Mouse (Mus musculus): ENCODE results near the gene 9930021J03Rik. TPM values are rescaled to one million over a fixed set of nuclear protein-coding genes. Genes with fewer than 3 reads are reported as not detected.
A peak's percentile ranks its signal among the peaks of the same experiment; 100 is the strongest.

9930021J03Rik gene
- 7.1 TPM in 2 replicates for polyA plus RNA-seq (2014; fragmentation: Nextera tagmentation; extraction: Ambion mirVana)

DNA sequence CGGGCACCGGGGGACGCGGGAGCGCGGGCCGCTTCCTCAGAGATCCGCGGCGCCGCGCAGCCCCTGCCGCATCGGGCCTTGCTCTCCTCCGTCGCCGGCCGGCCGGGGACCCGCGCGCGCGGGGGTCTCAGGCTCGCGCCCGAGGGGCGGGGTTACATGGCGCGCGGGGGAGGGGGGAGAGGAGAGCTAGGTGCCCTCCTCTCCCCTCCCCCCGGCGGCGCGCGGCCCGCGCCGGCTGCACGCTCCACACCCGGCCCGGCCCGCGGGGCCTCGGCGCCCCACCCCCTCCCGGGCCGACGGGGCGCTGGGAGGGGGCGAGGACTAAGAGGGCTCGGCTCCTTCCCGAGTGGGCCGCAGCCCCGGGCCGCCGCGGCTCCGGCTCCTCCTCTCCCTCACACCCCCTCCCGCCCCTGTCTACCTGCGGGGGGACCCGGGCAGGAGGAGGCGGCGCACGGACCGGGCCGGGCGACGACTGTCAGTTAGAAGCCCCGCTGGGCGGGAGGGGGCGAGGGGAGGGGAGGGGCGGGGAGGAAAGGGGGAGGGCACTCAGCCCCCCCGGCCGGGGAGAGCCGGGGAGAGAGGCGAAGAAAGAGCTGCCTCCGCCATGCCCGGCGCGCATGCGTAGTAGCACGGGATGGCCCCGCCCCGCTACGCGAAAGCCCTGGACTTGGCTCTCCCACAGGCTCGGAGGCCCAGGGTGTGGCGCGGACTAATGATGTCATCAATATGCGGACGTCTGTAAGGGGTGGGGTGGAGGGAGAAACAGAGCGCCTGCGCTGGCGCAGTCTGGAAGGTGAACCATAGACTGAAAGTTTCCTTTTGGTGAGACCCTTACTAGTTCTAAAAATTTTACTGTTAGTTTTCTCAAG, at the start of gene 9930021J03Rik:
Gene 9930021J03Rik, minus strand, starts transcription at position 73 of the 869 bp plus-strand sequence.
- no peaks in the 10 kb centered on the region for H3K27me3 ChIP-seq (ENCODE audit: insufficient read depth, low read length)
- H3K9ac ChIP-seq = peak within 1 kb of the TSS; percentile 86
- no peaks in the 10 kb centered on the region for H3K9me3 ChIP-seq (ENCODE audit: low read depth, low read length)
- H3K4me3 ChIP-seq (ENCODE audit: low read depth, low read length) = peak within 1 kb of the TSS; percentile 87
- ATAC-seq (ENCODE audit: insufficient read depth) = peak; percentile 92
- no peak for TF ChIP-seq CTCF (IDR thresholded peaks at IDR 0.05; ENCODE audit: low read depth)
- peaks cover 6% of the 10 kb centered on the region for H3K4me1 ChIP-seq (ENCODE audit: insufficient read depth)
- H3K4me2 ChIP-seq = peak within 1 kb of the TSS; percentile 82
- peak; percentile 100 for DNase-seq
- under 1% methylated on average over 44 of the region's 95 CpGs for WGBS
- peak within 1 kb of the TSS; percentile 90 for H3K27ac ChIP-seq (ENCODE audit: low read depth)
- peaks cover 19% of the 10 kb centered on the region for H3K36me3 ChIP-seq (ENCODE audit: insufficient read depth)

DNA sequence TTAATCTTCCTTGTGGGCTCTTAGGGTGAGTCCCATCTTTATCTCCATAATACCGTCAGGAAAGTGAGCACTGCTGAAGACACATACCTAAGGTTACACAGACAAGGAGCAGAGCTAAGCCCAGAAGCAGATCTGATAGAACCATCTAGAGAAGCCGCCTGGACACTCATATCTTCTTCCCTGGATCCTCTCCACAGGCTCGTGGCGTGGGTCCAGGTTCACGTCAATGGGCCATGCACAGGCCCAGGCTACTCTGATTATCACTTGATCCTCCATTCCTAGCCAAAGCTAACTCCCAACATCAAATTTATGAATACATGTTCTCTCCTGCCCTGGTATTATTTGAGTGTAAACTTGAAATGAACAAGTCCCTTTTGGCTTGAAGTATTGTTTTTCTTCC, 47.9 kb upstream of the 9930021J03Rik start:
- Histone ChIP-seq H3K27ac (ENCODE audit: low read depth) (no peak overlapping the region), H3K4me3 (ENCODE audit: low read depth, low read length) (no peak overlapping the region), H3K27me3 (ENCODE audit: insufficient read depth, low read length) (no peaks in the 10 kb centered on the region), H3K4me1 (ENCODE audit: insufficient read depth) (no peaks in the 10 kb centered on the region), H3K36me3 (ENCODE audit: insufficient read depth) (no peaks in the 10 kb centered on the region), H3K4me2 (no peak overlapping the region), H3K9me3 (ENCODE audit: low read depth, low read length) (no peaks in the 10 kb centered on the region), H3K9ac (no peak overlapping the region)
- WGBS = 79% methylated on average over 5 of the region's 5 CpGs
- no peak for TF ChIP-seq CTCF (IDR thresholded peaks at IDR 0.05; ENCODE audit: low read depth)
- no peak for DNase-seq
- no peak for ATAC-seq (ENCODE audit: insufficient read depth)

DNA sequence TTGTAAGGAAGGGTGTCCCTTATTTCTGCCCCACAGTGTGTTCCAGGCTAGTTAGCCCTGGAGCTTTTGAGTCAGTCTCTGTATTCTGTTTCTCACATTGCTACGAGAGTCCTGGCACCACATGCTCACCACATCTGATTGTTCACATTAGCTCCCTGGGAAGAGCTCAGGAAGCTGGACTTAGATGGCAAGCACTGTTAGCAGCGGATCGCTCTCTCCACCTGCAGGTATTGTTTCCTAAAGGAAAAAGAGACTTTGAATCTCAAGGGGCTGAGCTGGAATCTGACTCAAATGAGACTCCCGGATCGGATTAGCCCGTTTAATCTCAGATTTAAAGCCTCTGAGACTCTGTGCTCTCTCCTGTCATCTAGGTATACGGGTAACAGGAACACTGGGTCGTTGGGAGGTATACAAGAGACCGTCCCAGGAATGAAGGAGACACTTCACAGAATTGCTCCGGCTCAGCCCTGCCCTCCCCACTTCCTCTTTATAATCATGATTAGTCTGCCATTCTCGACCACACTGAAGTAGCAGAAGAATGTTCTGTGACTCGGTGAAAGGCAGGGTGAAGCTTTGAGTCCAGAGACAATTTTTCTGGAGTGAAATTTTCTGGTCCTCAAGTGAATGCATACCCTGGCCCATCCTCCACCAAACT, 45.4 kb upstream of the 9930021J03Rik start:
- Histone ChIP-seq H3K9me3 (ENCODE audit: low read depth, low read length) (no peaks in the 10 kb centered on the region), H3K36me3 (ENCODE audit: insufficient read depth) (no peaks in the 10 kb centered on the region), H3K27me3 (ENCODE audit: insufficient read depth, low read length) (no peaks in the 10 kb centered on the region), H3K4me1 (ENCODE audit: insufficient read depth) (no peaks in the 10 kb centered on the region), H3K27ac (ENCODE audit: low read depth) (no peak overlapping the region), H3K4me2 (no peak overlapping the region), H3K4me3 (ENCODE audit: low read depth, low read length) (no peak overlapping the region), H3K9ac (no peak overlapping the region)
- ATAC-seq (ENCODE audit: insufficient read depth) (no peak), DNase-seq (no peak)
- TF ChIP-seq CTCF (IDR thresholded peaks at IDR 0.05; ENCODE audit: low read depth) = no peak
- 49% methylated on average over 12 of the region's 12 CpGs for WGBS

DNA sequence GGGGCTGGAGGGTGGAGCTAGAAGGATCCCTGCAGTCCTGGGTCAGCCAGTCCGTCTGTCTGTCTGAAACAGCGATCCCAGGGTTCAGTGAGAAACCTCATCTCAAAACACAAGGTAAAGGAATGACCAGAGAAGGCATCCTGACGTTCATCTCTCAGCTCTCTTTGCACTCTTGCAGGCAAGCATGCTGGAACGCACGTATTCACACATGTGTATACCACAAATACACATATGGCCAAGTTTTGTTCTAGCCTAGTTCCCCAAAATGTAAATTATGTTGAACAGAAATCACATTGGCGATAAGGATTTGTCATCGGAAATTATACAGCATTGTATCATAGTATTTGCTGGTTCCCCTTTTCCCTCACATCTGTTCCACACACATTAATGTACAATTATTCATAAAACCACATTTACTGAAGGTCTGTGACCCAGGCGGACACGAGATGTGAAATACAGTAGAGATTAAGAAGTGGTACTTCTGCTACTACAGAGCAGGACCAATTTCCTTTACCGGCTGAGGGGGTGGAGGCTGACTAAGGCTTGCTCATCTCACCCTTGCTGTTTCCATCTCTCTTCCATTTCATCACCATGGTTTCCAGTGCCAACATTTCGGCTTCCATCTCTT, 44.2 kb upstream of the 9930021J03Rik start:
- 71% methylated on average over 11 of the region's 11 CpGs for WGBS
- H3K4me3 ChIP-seq (ENCODE audit: low read depth, low read length) = no peak overlapping the region
- H3K36me3 ChIP-seq (ENCODE audit: insufficient read depth) = no peaks in the 10 kb centered on the region
- no peaks in the 10 kb centered on the region for H3K27me3 ChIP-seq (ENCODE audit: insufficient read depth, low read length)
- no peaks in the 10 kb centered on the region for H3K4me1 ChIP-seq (ENCODE audit: insufficient read depth)
- no peak overlapping the region for H3K9ac ChIP-seq
- no peak for TF ChIP-seq CTCF (IDR thresholded peaks at IDR 0.05; ENCODE audit: low read depth)
- no peak for ATAC-seq (ENCODE audit: insufficient read depth)
- H3K4me2 ChIP-seq = no peak overlapping the region
- H3K9me3 ChIP-seq (ENCODE audit: low read depth, low read length) = no peaks in the 10 kb centered on the region
- no peak for DNase-seq
- no peak overlapping the region for H3K27ac ChIP-seq (ENCODE audit: low read depth)

DNA sequence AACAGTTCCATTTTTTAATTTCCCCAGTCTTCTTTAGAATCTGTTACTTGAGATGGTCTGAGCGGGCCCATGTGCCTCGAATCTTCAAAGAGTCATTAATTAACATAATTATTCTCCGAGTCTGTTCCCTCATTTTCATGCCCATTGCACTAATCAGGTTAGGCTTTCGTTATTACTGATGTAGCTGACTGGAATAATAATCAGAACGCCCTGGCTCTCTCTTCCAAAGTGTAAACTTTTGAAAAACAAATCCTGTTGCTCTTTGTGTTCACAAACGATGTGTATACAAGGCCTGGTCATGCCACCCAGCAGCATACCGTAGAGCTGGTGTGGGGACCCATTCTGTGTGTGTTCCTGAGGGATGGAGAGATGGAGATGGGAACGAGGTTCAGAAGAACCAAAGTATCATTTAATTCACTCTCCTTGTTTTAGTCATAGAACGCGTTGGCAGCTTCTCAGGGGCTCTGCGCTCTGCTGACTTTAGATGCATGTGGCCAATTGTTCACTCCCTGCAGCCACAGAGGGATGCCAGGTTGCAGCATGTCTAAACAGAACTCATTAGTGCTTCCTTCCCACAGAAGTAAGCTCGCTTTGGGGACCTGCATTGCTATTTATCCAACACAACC, 38.4 kb upstream of the 9930021J03Rik start:
- no peak overlapping the region for H3K9ac ChIP-seq
- no peak for ATAC-seq (ENCODE audit: insufficient read depth)
- TF ChIP-seq CTCF (IDR thresholded peaks at IDR 0.05; ENCODE audit: low read depth) = no peak
- H3K36me3 ChIP-seq (ENCODE audit: insufficient read depth) = no peaks in the 10 kb centered on the region
- WGBS = 71% methylated on average over 12 of the region's 12 CpGs
- H3K4me3 ChIP-seq (ENCODE audit: low read depth, low read length) = no peak overlapping the region
- H3K27ac ChIP-seq (ENCODE audit: low read depth) = no peak overlapping the region
- no peak for DNase-seq
- H3K27me3 ChIP-seq (ENCODE audit: insufficient read depth, low read length) = no peaks in the 10 kb centered on the region
- no peaks in the 10 kb centered on the region for H3K9me3 ChIP-seq (ENCODE audit: low read depth, low read length)
- H3K4me2 ChIP-seq = no peak overlapping the region
- H3K4me1 ChIP-seq (ENCODE audit: insufficient read depth) = no peaks in the 10 kb centered on the region

DNA sequence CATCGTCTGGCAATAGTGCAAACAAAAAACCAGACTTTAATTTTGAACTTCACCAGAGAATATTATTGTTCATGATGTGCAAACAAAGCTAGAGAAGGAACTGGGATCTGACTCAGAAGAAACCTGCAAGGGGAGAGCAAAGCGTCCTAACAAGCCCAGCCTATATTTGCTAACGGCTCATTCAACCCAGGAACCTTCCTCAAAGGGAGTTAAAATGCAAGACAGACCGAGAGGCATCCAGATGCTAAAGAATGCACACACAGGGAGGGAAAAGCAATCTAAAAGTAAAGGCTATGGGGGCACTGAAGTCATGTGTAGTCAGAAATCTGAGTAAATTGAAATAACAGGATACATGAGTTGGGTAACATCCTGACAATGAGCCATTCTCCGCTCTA, 37.8 kb upstream of the 9930021J03Rik start:
- Histone ChIP-seq H3K27ac (ENCODE audit: low read depth) (0 out of 2 replicates have a peak overlapping the region, but pooled peaks have one; percentile 1), H3K4me1 (ENCODE audit: insufficient read depth) (no peaks in the 10 kb centered on the region), H3K9me3 (ENCODE audit: low read depth, low read length) (no peaks in the 10 kb centered on the region), H3K36me3 (ENCODE audit: insufficient read depth) (no peaks in the 10 kb centered on the region), H3K27me3 (ENCODE audit: insufficient read depth, low read length) (no peaks in the 10 kb centered on the region), H3K4me3 (ENCODE audit: low read depth, low read length) (no peak overlapping the region), H3K9ac (no peak overlapping the region), H3K4me2 (no peak overlapping the region)
- whole genome bisulfite sequencing = 42% methylated on average over 5 of the region's 5 CpGs
- peak; percentile 59 for DNase-seq
- no peak for ATAC-seq (ENCODE audit: insufficient read depth)
- TF ChIP-seq CTCF (IDR thresholded peaks at IDR 0.05; ENCODE audit: low read depth) = no peak
